Mouse (Mus musculus): ENCODE measurements at regions not wholly inside any gene's neighbourhood (a gene's known extent, or its start where the extent isn't known, plus 50 kb on each side); places are given as distances from the start of the nearest gene placed in this dataset.
"Not testable (repeated sequence)": the region's sequence is repeated elsewhere in the genome, so short reads cannot be mapped to it uniquely, and the experiment has no call there.

DNA sequence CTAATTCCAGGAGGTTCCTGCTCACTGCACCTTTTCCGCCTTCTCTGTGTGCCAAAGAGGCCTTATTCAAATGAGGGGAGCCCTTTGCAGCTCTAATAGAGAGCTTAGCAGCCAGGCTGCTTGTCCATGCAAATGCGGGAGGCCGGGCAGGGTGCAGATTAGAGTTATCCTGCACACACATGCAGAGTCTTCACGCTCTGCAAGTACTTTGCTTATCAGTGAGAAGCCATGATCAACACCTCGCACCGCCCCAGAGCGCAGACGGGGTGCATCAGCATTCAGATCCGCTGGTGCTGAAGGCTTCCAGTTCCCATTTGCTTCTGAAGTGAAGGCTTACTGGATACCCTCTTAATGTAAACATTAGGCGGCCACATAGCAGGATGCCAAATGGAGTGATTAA is 131.1 kb upstream of the Irx2 start:
- no peak for ATAC-seq (replicated peaks; ENCODE audit: low FRiP score, low TSS enrichment, low read depth)
- H3K27ac ChIP-seq (ENCODE audit: low read depth): no peak overlapping the region
- 14% methylated on average over 10 of the region's 10 CpGs for WGBS
- no peak overlapping the region for H3K4me2 ChIP-seq (ENCODE audit: low read length)
- H3K27me3 ChIP-seq (replicated peaks; ENCODE audit: control insufficient read depth, insufficient read depth, low read length): no peaks in the 10 kb centered on the region
- no peaks in the 10 kb centered on the region for H3K9me3 ChIP-seq (ENCODE audit: control insufficient read depth, low read length)
- no peaks in the 10 kb centered on the region for H3K36me3 ChIP-seq (ENCODE audit: control insufficient read depth, insufficient read depth, low read length)
- H3K4me1 ChIP-seq (replicated peaks; ENCODE audit: control insufficient read depth, insufficient read depth, low read length): no peaks in the 10 kb centered on the region
- H3K4me3 ChIP-seq (ENCODE audit: low read depth, low read length): no peak overlapping the region
- H3K9ac ChIP-seq (ENCODE audit: low read length): no peak overlapping the region
- no peak for DNase-seq (ENCODE audit: low spot score)

- 86% methylated on average over 4 of the region's 4 CpGs for WGBS
- no peaks in the 10 kb centered on the region for H3K9me3 ChIP-seq (ENCODE audit: control insufficient read depth, low read length)
- H3K4me2 ChIP-seq (ENCODE audit: low read length): no peak overlapping the region
- no peaks in the 10 kb centered on the region for H3K27me3 ChIP-seq (replicated peaks; ENCODE audit: control insufficient read depth, insufficient read depth, low read length)
- H3K4me3 ChIP-seq (ENCODE audit: low read depth, low read length): no peak overlapping the region
- ATAC-seq (replicated peaks; ENCODE audit: low FRiP score, low TSS enrichment, low read depth): no peak
- no peaks in the 10 kb centered on the region for H3K36me3 ChIP-seq (ENCODE audit: control insufficient read depth, insufficient read depth, low read length)
- H3K9ac ChIP-seq (ENCODE audit: low read length): no peak overlapping the region
- H3K4me1 ChIP-seq (replicated peaks; ENCODE audit: control insufficient read depth, insufficient read depth, low read length): no peaks in the 10 kb centered on the region
- DNase-seq (ENCODE audit: low spot score): no peak
- no peak overlapping the region for H3K27ac ChIP-seq (ENCODE audit: low read depth)
These were observed 122.7 kb upstream of the Irx2 start for GRCm38 (mm10) chr13:72505954-72506353.

DNA sequence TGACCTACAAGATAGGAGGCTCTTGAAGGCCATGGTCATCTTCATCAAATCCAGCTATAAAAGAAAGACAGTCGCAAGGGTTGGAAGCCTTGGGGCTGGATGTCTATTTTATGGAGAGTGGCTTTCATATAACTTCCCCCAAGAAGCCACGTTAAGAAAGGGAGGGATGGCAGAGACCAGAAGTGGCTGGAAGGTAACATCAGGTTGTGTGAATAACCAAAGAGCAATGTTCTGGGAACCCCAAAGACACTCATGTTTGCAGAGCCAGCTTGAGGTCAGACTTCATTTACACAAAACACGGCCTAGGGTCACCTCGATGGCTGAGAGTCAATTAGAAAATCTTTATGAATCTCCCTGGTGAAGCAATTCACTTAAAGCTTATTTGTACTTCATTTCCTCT is 90.0 kb upstream of the Irx2 start:
- H3K9me3 ChIP-seq (ENCODE audit: control insufficient read depth, low read length): no peaks in the 10 kb centered on the region
- DNase-seq (ENCODE audit: low spot score) (no peak), ATAC-seq (replicated peaks; ENCODE audit: low FRiP score, low TSS enrichment, low read depth) (no peak)
- H3K4me3 ChIP-seq (ENCODE audit: low read depth, low read length): no peak overlapping the region
- no peak overlapping the region for H3K9ac ChIP-seq (ENCODE audit: low read length)
- H3K27me3 ChIP-seq (replicated peaks; ENCODE audit: control insufficient read depth, insufficient read depth, low read length): no peaks in the 10 kb centered on the region
- H3K4me1 ChIP-seq (replicated peaks; ENCODE audit: control insufficient read depth, insufficient read depth, low read length): no peaks in the 10 kb centered on the region
- no peaks in the 10 kb centered on the region for H3K36me3 ChIP-seq (ENCODE audit: control insufficient read depth, insufficient read depth, low read length)
- 77% methylated on average over 4 of the region's 4 CpGs for WGBS
- no peak overlapping the region for H3K27ac ChIP-seq (ENCODE audit: low read depth)
- no peak overlapping the region for H3K4me2 ChIP-seq (ENCODE audit: low read length)

DNA sequence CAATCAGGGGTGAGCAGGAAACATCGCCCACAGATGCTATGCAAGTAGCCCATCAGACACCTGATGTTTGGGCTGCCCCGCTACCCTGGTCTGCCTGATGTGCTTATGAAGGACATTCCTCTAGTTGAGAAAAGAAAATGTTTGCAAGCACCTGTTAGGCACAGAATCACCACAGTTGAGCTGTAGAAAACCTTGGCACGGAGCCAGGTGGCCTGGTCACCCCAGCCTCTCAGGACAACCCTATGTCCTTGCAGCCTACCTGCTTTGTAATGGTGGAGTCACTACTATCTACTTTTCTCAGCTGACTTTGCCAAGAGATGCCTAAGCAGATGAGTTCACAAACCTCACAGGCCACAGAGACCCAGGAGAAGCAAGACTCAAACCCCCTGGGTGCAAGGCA is 86.9 kb upstream of the Irx2 start:
- no peak for ATAC-seq (replicated peaks; ENCODE audit: low FRiP score, low TSS enrichment, low read depth)
- Histone ChIP-seq H3K27me3 (replicated peaks; ENCODE audit: control insufficient read depth, insufficient read depth, low read length) (no peaks in the 10 kb centered on the region), H3K27ac (ENCODE audit: low read depth) (no peak overlapping the region), H3K36me3 (ENCODE audit: control insufficient read depth, insufficient read depth, low read length) (no peaks in the 10 kb centered on the region), H3K4me3 (ENCODE audit: low read depth, low read length) (no peak overlapping the region), H3K9ac (ENCODE audit: low read length) (no peak overlapping the region), H3K4me1 (replicated peaks; ENCODE audit: control insufficient read depth, insufficient read depth, low read length) (no peaks in the 10 kb centered on the region), H3K9me3 (ENCODE audit: control insufficient read depth, low read length) (no peaks in the 10 kb centered on the region), H3K4me2 (ENCODE audit: low read length) (no peak overlapping the region)
- DNase-seq (ENCODE audit: low spot score): no peak
- 90% methylated on average over 3 of the region's 3 CpGs for WGBS

- Histone ChIP-seq H3K27ac (ENCODE audit: low read depth) (no peak overlapping the region), H3K9me3 (ENCODE audit: control insufficient read depth, low read length) (no peaks in the 10 kb centered on the region), H3K4me1 (replicated peaks; ENCODE audit: control insufficient read depth, insufficient read depth, low read length) (no peaks in the 10 kb centered on the region), H3K36me3 (ENCODE audit: control insufficient read depth, insufficient read depth, low read length) (no peaks in the 10 kb centered on the region), H3K9ac (ENCODE audit: low read length) (no peak overlapping the region), H3K27me3 (replicated peaks; ENCODE audit: control insufficient read depth, insufficient read depth, low read length) (no peaks in the 10 kb centered on the region), H3K4me3 (ENCODE audit: low read depth, low read length) (no peak overlapping the region), H3K4me2 (ENCODE audit: low read length) (no peak overlapping the region)
- DNase-seq (ENCODE audit: low spot score) (no peak), ATAC-seq (replicated peaks; ENCODE audit: low FRiP score, low TSS enrichment, low read depth) (no peak)
- 61% methylated on average over 8 of the region's 8 CpGs for WGBS
These were observed 70.7 kb upstream of the Irx2 start for GRCm38 (mm10) chr13:72557951-72558350.

GRCm38 (mm10) chr13:72571871-72572270 is 56.7 kb upstream of the Irx2 start:
- Histone ChIP-seq H3K4me3 (ENCODE audit: low read depth, low read length) (no peak overlapping the region), H3K27ac (ENCODE audit: low read depth) (no peak overlapping the region), H3K9ac (ENCODE audit: low read length) (no peak overlapping the region), H3K27me3 (replicated peaks; ENCODE audit: control insufficient read depth, insufficient read depth, low read length) (no peaks in the 10 kb centered on the region), H3K4me1 (replicated peaks; ENCODE audit: control insufficient read depth, insufficient read depth, low read length) (no peaks in the 10 kb centered on the region), H3K4me2 (ENCODE audit: low read length) (no peak overlapping the region), H3K36me3 (ENCODE audit: control insufficient read depth, insufficient read depth, low read length) (no peaks in the 10 kb centered on the region), H3K9me3 (ENCODE audit: control insufficient read depth, low read length) (no peaks in the 10 kb centered on the region)
- no peak for DNase-seq (ENCODE audit: low spot score)
- 42% methylated on average over 7 of the region's 7 CpGs for WGBS
- no peak for ATAC-seq (replicated peaks; ENCODE audit: low FRiP score, low TSS enrichment, low read depth)

GRCm38 (mm10) chr13:72572846-72573245 is 55.8 kb upstream of the Irx2 start:
- DNase-seq (ENCODE audit: low spot score): no peak
- no peak for ATAC-seq (replicated peaks; ENCODE audit: low FRiP score, low TSS enrichment, low read depth)
- no peaks in the 10 kb centered on the region for H3K4me1 ChIP-seq (replicated peaks; ENCODE audit: control insufficient read depth, insufficient read depth, low read length)
- no peak overlapping the region for H3K27ac ChIP-seq (ENCODE audit: low read depth)
- H3K36me3 ChIP-seq (ENCODE audit: control insufficient read depth, insufficient read depth, low read length): no peaks in the 10 kb centered on the region
- 67% methylated on average over 1 of the region's 1 CpGs for WGBS
- H3K4me3 ChIP-seq (ENCODE audit: low read depth, low read length): no peak overlapping the region
- no peak overlapping the region for H3K9ac ChIP-seq (ENCODE audit: low read length)
- no peak overlapping the region for H3K4me2 ChIP-seq (ENCODE audit: low read length)
- H3K27me3 ChIP-seq (replicated peaks; ENCODE audit: control insufficient read depth, insufficient read depth, low read length): no peaks in the 10 kb centered on the region
- no peaks in the 10 kb centered on the region for H3K9me3 ChIP-seq (ENCODE audit: control insufficient read depth, low read length)

DNA sequence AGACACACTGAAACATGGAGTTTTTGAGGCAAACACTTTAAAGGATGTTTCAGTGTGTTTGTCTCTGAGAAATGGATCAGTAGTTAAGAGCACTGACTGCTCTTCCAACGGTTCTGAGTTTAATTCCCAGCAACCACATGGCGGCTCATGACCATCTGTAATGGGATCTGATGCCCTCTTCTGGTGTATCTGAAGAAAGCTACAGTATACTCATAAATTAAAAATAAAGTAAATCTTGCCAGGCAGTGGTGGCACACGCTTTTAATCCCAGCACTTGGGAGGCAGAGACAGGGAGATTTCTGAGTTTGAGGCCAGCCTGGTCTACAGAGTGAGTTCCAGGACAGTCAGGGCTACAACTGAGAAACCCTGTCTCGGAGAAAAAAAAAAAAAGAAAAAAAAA is 54.5 kb upstream of the Irx2 start:
- H3K9ac ChIP-seq (ENCODE audit: low read length); H3K27me3 ChIP-seq (replicated peaks; ENCODE audit: control insufficient read depth, insufficient read depth, low read length); H3K27ac ChIP-seq (ENCODE audit: low read depth); H3K9me3 ChIP-seq (ENCODE audit: control insufficient read depth, low read length); H3K4me2 ChIP-seq (ENCODE audit: low read length); DNase-seq (ENCODE audit: low spot score); H3K4me1 ChIP-seq (replicated peaks; ENCODE audit: control insufficient read depth, insufficient read depth, low read length); H3K4me3 ChIP-seq (ENCODE audit: low read depth, low read length); H3K36me3 ChIP-seq (ENCODE audit: control insufficient read depth, insufficient read depth, low read length); ATAC-seq (replicated peaks; ENCODE audit: low FRiP score, low TSS enrichment, low read depth): not testable (repeated sequence)
- WGBS: 68% methylated on average over 4 of the region's 4 CpGs

DNA sequence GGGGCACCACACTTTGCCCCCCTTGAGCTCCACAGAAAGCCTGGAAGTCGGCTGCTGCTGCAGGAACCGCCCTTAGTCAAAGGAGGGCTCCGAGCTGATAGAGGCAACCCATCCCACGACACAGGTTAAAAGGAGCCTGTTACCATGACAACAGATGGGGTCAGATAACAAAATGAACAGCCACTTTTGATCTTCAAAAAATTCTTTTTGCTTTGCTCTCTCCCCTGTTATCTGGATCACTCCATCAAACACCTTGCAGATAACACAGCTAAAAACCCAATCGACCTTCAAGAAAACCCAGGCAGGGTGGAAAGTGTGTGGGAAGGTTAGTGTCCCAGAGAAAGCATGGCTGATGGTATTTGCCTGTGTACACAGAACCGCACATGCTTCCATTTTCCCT is 52.1 kb upstream of the Irx2 start:
- Histone ChIP-seq H3K4me2 (ENCODE audit: low read length) (no peak overlapping the region), H3K9ac (ENCODE audit: low read length) (no peak overlapping the region), H3K9me3 (ENCODE audit: control insufficient read depth, low read length) (0 out of 2 replicates have a peak, but pooled peaks cover 4% of the 10 kb centered on the region), H3K4me1 (replicated peaks; ENCODE audit: control insufficient read depth, insufficient read depth, low read length) (no peaks in the 10 kb centered on the region), H3K36me3 (ENCODE audit: control insufficient read depth, insufficient read depth, low read length) (no peaks in the 10 kb centered on the region), H3K27ac (ENCODE audit: low read depth) (no peak overlapping the region), H3K27me3 (replicated peaks; ENCODE audit: control insufficient read depth, insufficient read depth, low read length) (no peaks in the 10 kb centered on the region), H3K4me3 (ENCODE audit: low read depth, low read length) (no peak overlapping the region)
- WGBS: 32% methylated on average over 6 of the region's 6 CpGs
- DNase-seq (ENCODE audit: low spot score): no peak
- no peak for ATAC-seq (replicated peaks; ENCODE audit: low FRiP score, low TSS enrichment, low read depth)
